Mouse (Mus musculus) c-Kit-negative CD71-positive TER-119-positive erythroid progenitor cells, embryonic 14.5 days (primary cell): ENCODE measurements around the gene Rhox7b.
"Not testable (repeated sequence)": the region's sequence is repeated elsewhere in the genome, so short reads cannot be mapped to it uniquely, and the experiment has no call there.

ENCODE experiments used
- DNase-seq: peaks from one replicate; pipeline ENCODE4 v3.0.0-alpha.2; 2013; ENCODE audit warnings: low read depth, low spot score

Gene Rhox7b

GRCm38 (mm10) chrX:37897132-37897531, at the start of gene Rhox7b:
Gene Rhox7b, minus strand, starts transcription at chrX:37897232.
- DNase-seq: not testable (repeated sequence)

DNA sequence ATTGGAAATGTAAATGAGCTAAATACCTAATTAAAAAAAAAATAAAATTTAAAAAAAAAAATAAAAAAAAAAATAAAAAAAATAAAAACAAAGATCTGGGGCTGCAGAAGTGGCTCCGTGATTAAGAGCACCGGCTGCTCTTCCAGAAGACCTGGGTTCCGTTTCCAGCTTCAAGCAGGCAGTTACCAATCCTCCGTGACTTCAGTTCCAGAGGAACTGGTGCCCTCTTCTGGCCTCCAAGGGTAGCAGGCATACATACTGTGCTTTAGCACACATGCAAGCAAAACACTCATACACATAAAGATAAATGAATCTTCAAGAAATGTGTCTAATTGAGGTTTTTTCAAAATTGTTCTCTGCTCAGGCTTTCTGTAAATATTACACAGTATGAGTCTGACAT, 19.3 kb upstream of the Rhox7b start:
- no peak for DNase-seq

- DNase-seq: no peak
These were observed 11.5 kb upstream of the Rhox7b start for GRCm38 (mm10) chrX:37908581-37908980.

GRCm38 (mm10) chrX:37903727-37904126, 6.7 kb upstream of the Rhox7b start:
- no peak for DNase-seq

DNA sequence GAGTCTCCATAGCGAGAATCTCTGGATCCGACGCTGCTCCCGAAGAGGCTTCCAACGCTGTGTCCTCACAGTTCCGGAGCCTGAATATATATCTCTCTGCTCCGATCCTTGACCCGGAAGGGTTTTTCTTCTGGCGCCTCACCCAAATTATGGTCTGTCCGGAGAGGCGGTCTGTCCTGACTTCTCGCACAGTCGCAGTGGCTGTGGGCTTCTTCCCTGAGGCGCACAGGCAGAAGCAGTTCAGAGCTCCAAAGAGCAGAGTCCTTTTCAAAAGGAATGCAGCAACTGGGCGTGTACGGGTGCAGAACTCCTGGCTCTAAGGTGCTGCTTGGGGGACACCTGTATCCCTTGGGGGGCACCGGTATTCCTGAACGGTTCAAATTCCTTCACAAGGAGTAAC, 4.6 kb upstream of the Rhox7b start, which contains the start of gene Rhox9:
Gene Rhox9 (minus strand): TSS at position 101 of the 400 bp plus-strand sequence.
- not testable (repeated sequence) for DNase-seq

DNA sequence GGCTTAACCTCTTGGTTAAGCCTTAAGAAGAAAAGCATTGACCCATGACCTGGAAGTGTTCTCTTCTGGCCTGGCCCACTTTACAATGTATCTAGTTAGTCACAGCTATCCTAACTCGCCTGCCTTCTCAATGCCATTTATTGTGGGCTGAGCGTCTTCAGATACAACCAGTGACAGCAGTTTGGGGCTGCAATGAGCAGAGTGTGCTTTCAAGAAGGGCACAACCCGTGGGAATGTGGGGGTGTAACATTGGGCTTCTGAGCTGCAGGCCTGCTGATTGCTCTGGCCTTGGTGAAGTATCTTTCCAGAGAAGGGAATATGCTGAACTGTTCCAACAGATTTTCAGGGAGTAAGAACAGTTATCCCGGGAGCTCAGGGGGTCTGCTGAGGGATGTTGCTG, 18.2 kb downstream of the Rhox7b start, which contains the start of gene Rhox8:
Gene Rhox8 (minus strand): TSS at position 101 of the 400 bp plus-strand sequence.
- DNase-seq: no peak

GRCm38 (mm10) chrX:37871641-37872040, 25.4 kb downstream of the Rhox7b start:
- no peak for DNase-seq
